Mouse (Mus musculus): Measurements from ENCODE around the gene Fbxo39. TPM values are rescaled to one million over a fixed set of nuclear protein-coding genes. Genes with fewer than 3 reads are reported as not detected.
"Not testable (repeated sequence)": the region's sequence is repeated elsewhere in the genome, so short reads cannot be mapped to it uniquely, and the experiment has no call there.

Fbxo39 gene
- total and polyA plus RNA-seq, 2 experiments from 2014 or later = not detected

DNA sequence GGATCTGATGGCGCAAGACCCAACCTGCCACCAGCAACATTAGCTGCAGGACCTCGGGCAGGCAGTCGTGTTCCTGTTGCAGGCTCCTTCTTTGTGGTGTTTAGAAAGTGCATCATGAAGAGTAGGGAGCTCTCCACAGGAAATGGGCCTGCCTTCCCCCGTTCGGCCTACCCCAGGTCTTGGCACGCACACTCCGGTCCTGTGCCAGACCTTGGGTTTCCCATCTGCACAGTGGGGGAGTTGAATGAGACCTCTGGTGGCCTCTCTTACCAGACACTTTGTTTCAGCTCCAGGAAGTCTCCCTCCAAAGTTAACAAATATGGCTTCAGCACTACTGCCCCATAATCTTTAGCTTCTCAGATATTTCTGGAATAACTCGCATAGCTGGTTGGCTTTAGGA, 22.5 kb downstream of the Fbxo39 start:
- no peaks in the 10 kb centered on the region for H3K9me3 ChIP-seq (ENCODE audit: low read length)

DNA sequence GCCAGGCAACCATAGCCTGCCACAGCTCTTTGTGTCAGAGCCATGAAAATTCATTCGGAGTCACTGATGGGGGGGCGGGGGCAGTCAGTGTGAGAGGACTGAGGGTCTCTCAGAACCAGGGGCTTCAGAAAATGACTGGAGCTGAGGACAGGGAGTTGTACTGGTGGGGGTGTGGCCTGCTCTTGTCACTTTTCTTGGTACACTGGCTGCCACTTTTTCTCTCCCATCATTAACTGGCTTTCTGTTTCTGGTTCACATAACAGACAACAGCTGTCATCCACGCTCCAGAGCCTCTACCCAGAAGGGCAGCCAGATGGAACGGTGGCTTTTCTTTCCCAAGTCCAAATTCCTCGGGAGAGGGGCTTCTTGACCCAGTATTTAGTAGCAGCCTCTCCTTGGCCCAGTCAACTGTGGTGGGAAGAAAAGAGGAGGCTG, 24.2 kb downstream of the Fbxo39 start:
- no peak overlapping the region for H3K4me3 ChIP-seq (ENCODE audit: low read depth, low read length)
- H3K4me1 ChIP-seq (ENCODE audit: insufficient read depth) = no peaks in the 10 kb centered on the region
- no peak overlapping the region for H3K27ac ChIP-seq (ENCODE audit: low read depth, low read length)
- ATAC-seq = no peak
- no peak overlapping the region for H3K4me2 ChIP-seq (ENCODE audit: low read depth)
- no peak overlapping the region for H3K9ac ChIP-seq
- H3K9me3 ChIP-seq (ENCODE audit: low read length) = no peaks in the 10 kb centered on the region
- no peaks in the 10 kb centered on the region for H3K27me3 ChIP-seq (ENCODE audit: insufficient read depth, low read length)
- H3K36me3 ChIP-seq (ENCODE audit: insufficient read depth) = no peaks in the 10 kb centered on the region
- TF ChIP-seq CTCF (IDR thresholded peaks at IDR 0.05; ENCODE audit: low read depth) = no peak
- DNase-seq = no peak
- whole genome bisulfite sequencing = 25% methylated on average over 5 of the region's 5 CpGs

More for the DNA sequence above, 22.5 kb downstream of the Fbxo39 start:
- 81% methylated on average over 8 of the region's 8 CpGs for WGBS
- H3K4me1 ChIP-seq (ENCODE audit: insufficient read depth) = no peaks in the 10 kb centered on the region
- no peak overlapping the region for H3K27ac ChIP-seq (ENCODE audit: low read depth, low read length)
- ATAC-seq = no peak
- H3K9ac ChIP-seq = no peak overlapping the region
- no peaks in the 10 kb centered on the region for H3K27me3 ChIP-seq (ENCODE audit: insufficient read depth, low read length)
- TF ChIP-seq CTCF (IDR thresholded peaks at IDR 0.05; ENCODE audit: low read depth) = no peak
- no peaks in the 10 kb centered on the region for H3K36me3 ChIP-seq (ENCODE audit: insufficient read depth)
- no peak overlapping the region for H3K4me2 ChIP-seq (ENCODE audit: low read depth)
- no peak for DNase-seq
- H3K4me3 ChIP-seq (ENCODE audit: low read depth, low read length) = no peak overlapping the region

- Histone ChIP-seq H3K9me3 (ENCODE audit: low read length) (no peaks in the 10 kb centered on the region), H3K27ac (ENCODE audit: low read depth, low read length) (no peak overlapping the region), H3K36me3 (ENCODE audit: insufficient read depth) (no peaks in the 10 kb centered on the region), H3K9ac (no peak overlapping the region), H3K4me1 (ENCODE audit: insufficient read depth) (no peaks in the 10 kb centered on the region), H3K4me2 (ENCODE audit: low read depth) (no peak overlapping the region), H3K27me3 (ENCODE audit: insufficient read depth, low read length) (no peaks in the 10 kb centered on the region), H3K4me3 (ENCODE audit: low read depth, low read length) (no peak overlapping the region)
- 85% methylated on average over 4 of the region's 4 CpGs for WGBS
- DNase-seq (no peak), ATAC-seq (no peak)
- TF ChIP-seq CTCF (IDR thresholded peaks at IDR 0.05; ENCODE audit: low read depth) = no peak
Measured at GRCm38 (mm10) chr11:72339716-72340115, 25.5 kb downstream of the Fbxo39 start.

GRCm38 (mm10) chr11:72342549-72343237, 28.4 kb downstream of the Fbxo39 start:
- H3K9ac ChIP-seq = no peak overlapping the region
- ATAC-seq = peak; percentile 88

GRCm38 (mm10) chr11:72343238-72343625, 29.0 kb downstream of the Fbxo39 start:
- H3K4me2 ChIP-seq (ENCODE audit: low read depth); H3K9ac ChIP-seq; ATAC-seq; H3K4me1 ChIP-seq (ENCODE audit: insufficient read depth); H3K27ac ChIP-seq (ENCODE audit: low read depth, low read length); H3K36me3 ChIP-seq (ENCODE audit: insufficient read depth); DNase-seq; H3K4me3 ChIP-seq (ENCODE audit: low read depth, low read length); H3K9me3 ChIP-seq (ENCODE audit: low read length); H3K27me3 ChIP-seq (ENCODE audit: insufficient read depth, low read length): not testable (repeated sequence)
- 89% methylated on average over 5 of the region's 5 CpGs for WGBS

More at GRCm38 (mm10) chr11:72342549-72343237, 28.4 kb downstream of the Fbxo39 start:
- H3K9me3 ChIP-seq (ENCODE audit: low read length) = no peaks in the 10 kb centered on the region
- H3K27ac ChIP-seq (ENCODE audit: low read depth, low read length) = no peak overlapping the region
- DNase-seq = peak; percentile 83
- WGBS = 15% methylated on average over 7 of the region's 7 CpGs
- no peaks in the 10 kb centered on the region for H3K27me3 ChIP-seq (ENCODE audit: insufficient read depth, low read length)
- H3K4me3 ChIP-seq (ENCODE audit: low read depth, low read length) = no peak overlapping the region
- H3K4me2 ChIP-seq (ENCODE audit: low read depth) = no peak overlapping the region
- H3K4me1 ChIP-seq (ENCODE audit: insufficient read depth) = no peaks in the 10 kb centered on the region
- peak; percentile 82 for TF ChIP-seq CTCF (IDR thresholded peaks at IDR 0.05; ENCODE audit: low read depth)
- H3K36me3 ChIP-seq (ENCODE audit: insufficient read depth) = no peaks in the 10 kb centered on the region

DNA sequence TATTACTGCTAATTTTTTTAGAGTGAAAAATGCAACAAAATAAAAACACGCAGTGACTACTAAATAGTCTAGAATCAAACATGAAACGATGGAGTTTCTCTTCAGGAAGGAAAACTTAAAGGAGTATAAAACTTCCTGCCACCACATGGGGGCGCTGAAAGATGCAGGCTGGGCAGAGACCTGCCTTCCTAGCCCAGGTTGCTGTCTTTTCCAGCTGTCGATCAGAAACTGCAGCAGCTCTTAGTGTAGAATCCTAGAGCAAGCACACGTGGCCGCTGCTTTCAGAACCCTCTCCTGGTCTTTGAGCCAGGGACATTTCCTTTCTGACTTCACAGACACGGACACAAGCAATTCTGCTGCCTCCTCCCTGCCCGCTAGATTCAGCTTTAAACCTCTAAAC, 29.7 kb downstream of the Fbxo39 start:
- 28% methylated on average over 8 of the region's 8 CpGs for WGBS
- peak; percentile 38; the same call in 1 of the 2 replicates for ATAC-seq
- peak; percentile 65 for TF ChIP-seq CTCF (IDR thresholded peaks at IDR 0.05; ENCODE audit: low read depth)
- no peaks in the 10 kb centered on the region for H3K27me3 ChIP-seq (ENCODE audit: insufficient read depth, low read length)
- no peaks in the 10 kb centered on the region for H3K36me3 ChIP-seq (ENCODE audit: insufficient read depth)
- H3K4me2 ChIP-seq (ENCODE audit: low read depth) = no peak overlapping the region
- H3K9me3 ChIP-seq (ENCODE audit: low read length) = no peaks in the 10 kb centered on the region
- H3K27ac ChIP-seq (ENCODE audit: low read depth, low read length) = no peak overlapping the region
- DNase-seq = peak; percentile 66
- no peak overlapping the region for H3K9ac ChIP-seq
- H3K4me1 ChIP-seq (ENCODE audit: insufficient read depth) = no peaks in the 10 kb centered on the region
- H3K4me3 ChIP-seq (ENCODE audit: low read depth, low read length) = no peak overlapping the region

DNA sequence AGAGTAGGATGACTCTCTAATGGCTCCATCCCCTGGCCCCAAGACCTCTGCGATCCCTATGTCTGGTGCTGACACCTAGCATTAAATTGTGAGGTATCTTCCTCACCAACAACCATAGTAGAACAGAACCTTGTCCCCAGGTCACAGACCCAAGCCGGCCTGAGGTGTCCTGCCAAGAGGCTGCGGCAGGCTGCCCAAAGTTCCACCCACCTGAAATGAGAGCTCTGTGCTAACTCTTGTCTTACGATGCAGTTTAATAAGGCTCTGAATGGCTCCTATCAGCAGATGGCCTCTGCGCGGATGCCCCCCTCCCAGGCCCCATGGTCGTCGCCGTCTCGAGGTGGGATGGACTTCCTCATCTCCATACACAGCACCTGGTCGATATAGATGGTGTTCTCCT, 30.2 kb downstream of the Fbxo39 start:
- Histone ChIP-seq H3K4me2 (ENCODE audit: low read depth) (no peak overlapping the region), H3K9me3 (ENCODE audit: low read length) (no peaks in the 10 kb centered on the region), H3K27ac (ENCODE audit: low read depth, low read length) (no peak overlapping the region), H3K27me3 (ENCODE audit: insufficient read depth, low read length) (no peaks in the 10 kb centered on the region), H3K9ac (no peak overlapping the region), H3K36me3 (ENCODE audit: insufficient read depth) (no peaks in the 10 kb centered on the region), H3K4me3 (ENCODE audit: low read depth, low read length) (no peak overlapping the region), H3K4me1 (ENCODE audit: insufficient read depth) (no peaks in the 10 kb centered on the region)
- WGBS = 89% methylated on average over 11 of the region's 11 CpGs
- TF ChIP-seq CTCF (IDR thresholded peaks at IDR 0.05; ENCODE audit: low read depth) = no peak
- ATAC-seq (no peak), DNase-seq (no peak)
